Mouse (Mus musculus) mesoderm, embryonic 11.5 days (tissue): ENCODE measurements around the gene Gm17387.

Experiments
- DNase-seq: peaks from one replicate; pipeline ENCODE4 v3.0.0-alpha.2; 2012; ENCODE audit warnings: low read depth, low spot score

Gm17387 gene

DNA sequence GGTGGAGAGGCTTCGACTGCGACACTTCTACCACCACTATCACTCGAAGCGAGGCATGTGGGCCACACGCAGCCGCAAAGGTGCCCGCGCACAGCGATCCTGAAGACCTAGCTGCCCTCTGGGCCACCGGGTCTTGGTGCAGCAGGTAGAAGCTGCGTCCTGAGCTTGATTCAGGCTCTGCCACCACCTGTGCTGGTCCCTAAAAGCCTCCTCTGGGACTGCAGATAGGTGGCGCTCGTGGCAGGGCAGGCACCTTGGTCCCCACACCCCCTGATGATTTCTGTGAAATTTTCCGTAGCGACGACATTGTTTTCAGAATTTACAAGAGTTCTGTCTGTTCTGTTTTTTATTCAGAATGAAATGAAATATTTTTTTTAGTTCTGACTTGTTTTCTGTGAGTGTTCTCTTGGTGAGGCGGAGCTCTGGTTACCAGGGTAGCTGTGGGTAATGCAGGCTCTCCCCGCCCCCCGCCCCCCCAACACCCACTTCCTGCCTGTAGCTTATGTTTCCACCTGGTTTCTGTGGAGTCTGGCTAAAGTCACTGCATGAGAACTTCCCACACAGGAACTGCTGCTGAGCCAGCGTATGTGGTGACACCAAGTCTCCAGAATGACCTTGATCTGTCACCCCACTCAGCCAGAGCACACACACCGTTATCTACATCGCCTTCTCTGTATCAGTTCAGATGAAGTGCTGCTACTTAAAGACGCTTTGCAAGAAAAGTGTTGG is 43.2 kb downstream of the Gm17387 start:
- no peak for DNase-seq

DNA sequence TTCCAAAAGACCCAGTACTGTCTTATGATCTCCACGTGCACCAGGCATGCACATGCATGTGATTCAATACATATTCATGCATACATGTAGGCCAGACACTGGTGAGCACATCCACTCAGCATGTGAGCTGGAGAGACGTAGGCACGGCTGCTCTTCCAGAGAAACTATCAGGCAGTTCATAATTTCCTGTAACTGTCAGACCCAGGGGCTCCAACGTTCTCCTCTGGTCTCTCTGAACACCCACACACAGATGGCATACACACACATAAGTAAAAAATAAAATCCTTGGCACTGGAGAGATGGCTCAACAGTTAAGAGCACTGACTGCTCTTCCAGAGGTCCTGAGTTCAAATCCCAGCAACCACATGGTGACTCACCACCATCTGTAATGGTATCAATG is 44.9 kb downstream of the Gm17387 start:
- no peak for DNase-seq

DNA sequence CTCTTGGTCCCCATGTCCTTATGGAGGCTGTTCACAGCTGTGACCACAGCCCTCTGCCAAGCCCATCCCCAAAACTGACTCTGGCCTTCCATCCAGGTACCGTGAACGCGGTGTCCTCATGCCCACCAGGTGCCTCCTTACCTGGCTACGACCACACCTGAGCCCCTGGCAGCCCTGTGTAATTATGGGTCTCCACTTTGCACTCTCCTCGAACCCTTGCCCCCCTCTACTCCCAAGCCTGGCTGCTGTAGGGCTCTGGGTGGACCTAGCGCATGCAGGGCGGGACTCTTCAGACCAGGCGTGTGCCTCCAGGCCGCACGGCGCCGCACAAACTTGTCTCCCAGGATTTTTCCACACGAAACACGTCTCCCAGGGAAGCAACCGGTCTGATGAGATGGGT is 48.9 kb downstream of the Gm17387 start, which contains the start of gene Pkp3:
Pkp3 (plus strand) TSS at position 378 of the 400 bp plus-strand sequence.
- DNase-seq, result no peak

DNA sequence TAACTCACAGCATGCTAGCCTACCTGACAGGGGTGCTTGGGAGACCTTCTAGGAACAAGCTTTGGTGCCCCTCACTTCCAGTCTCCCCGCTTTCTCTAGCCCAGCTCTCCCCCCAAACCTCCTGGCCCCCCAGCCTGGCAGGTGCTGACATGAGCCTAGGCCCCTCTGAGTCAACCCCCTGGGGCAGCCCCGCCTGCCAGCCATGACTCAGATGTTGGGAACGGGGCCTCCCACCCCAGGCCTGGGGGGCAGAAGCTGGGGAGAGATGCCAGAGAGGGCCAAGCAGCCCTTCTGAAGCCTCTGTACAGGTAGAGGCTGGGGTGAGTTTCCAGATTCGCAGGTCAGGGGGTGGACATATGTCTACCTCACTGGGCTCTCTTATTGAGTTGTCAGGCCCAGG is 49.9 kb downstream of the Gm17387 start:
- no peak for DNase-seq
